ENCODE assay signal across 10 mouse cellular contexts in genomic region chr2:29464851-29465648, GRCm38 (mm10).
DNase-seq lines count a peak whose midpoint lies in the region; ATAC-seq lines count a peak whose summit lies in the region.
"Had no signal": no experiment of that assay in that cellular context is flagged by ENCODE, and none has a peak within 500 bp of the region (broad histone marks: within the 10 kb centered on the region; RNA-seq: fewer than 3 reads in every experiment).

No protein-coding gene starts in this region.

- 19% methylated on average over 9 of the region's 9 CpGs for WGBS in forebrain, embryonic 13.5 days

- no peak overlapping the region for H3K9ac ChIP-seq in forebrain, embryonic 13.5 days
- H3K9ac ChIP-seq: limb, embryonic 12.5 days had no signal

- H3K27ac ChIP-seq in forebrain, embryonic 13.5 days: peak overlapping the region; percentile 93
- H3K27ac ChIP-seq: limb, embryonic 12.5 days had no signal

- no peaks in the 10 kb centered on the region for H3K27me3 ChIP-seq in forebrain, embryonic 13.5 days
- H3K27me3 ChIP-seq: limb, embryonic 12.5 days had no signal

- H3K4me3 ChIP-seq in forebrain, embryonic 13.5 days: no peak overlapping the region
- H3K4me3 ChIP-seq: limb, embryonic 12.5 days had no signal

- no peaks in the 10 kb centered on the region for H3K36me3 ChIP-seq in forebrain, embryonic 13.5 days (ENCODE audit: poor library complexity, severe bottlenecking)
- H3K36me3 ChIP-seq: limb, embryonic 12.5 days had no signal

- H3K4me1 ChIP-seq in forebrain, embryonic 13.5 days: peaks cover 57% of the 10 kb centered on the region

- peak; percentile 79 for ATAC-seq in forebrain, embryonic 13.5 days
- no peak for ATAC-seq in megakaryocyte-erythroid progenitor cell, adult 5-6 weeks (replicated peaks; ENCODE audit: low FRiP score, low TSS enrichment, poor library complexity, severe bottlenecking)

- H3K4me2 ChIP-seq in forebrain, embryonic 13.5 days: peak overlapping the region; percentile 37; the same call in 1 of the 2 replicates
- H3K4me2 ChIP-seq: limb, embryonic 12.5 days had no signal

- no peaks in the 10 kb centered on the region for H3K9me3 ChIP-seq in forebrain, embryonic 13.5 days (replicated peaks)
- H3K9me3 ChIP-seq: limb, embryonic 12.5 days had no signal

- DNase-seq in kidney, postnatal 14 days: peak; percentile 69
- no peak for DNase-seq in kidney, adult 9 months
- peak; percentile 87 for DNase-seq in layer of hippocampus, adult 9-11 months
- peak; percentile 39 for DNase-seq in retina, embryonic 14.5 days (ENCODE audit: low spot score)
- no peak for DNase-seq in adrenal gland, postnatal 10 days
- no peak for DNase-seq in thymus, postnatal 10 days (ENCODE audit: low spot score in 2 of 2)
- DNase-seq: gastrocnemius, postnatal 36 days had no signal

Comparison
In these comparisons a context has a peak if more than half of its experiments do, and no peak if none do; other contexts are left out.
1. DNase-seq: peak in kidney, postnatal 14 days (single experiment), layer of hippocampus, adult 9-11 months (single experiment) and retina, embryonic 14.5 days (single experiment); none in kidney, adult 9 months (single experiment), adrenal gland, postnatal 10 days (single experiment) and thymus, postnatal 10 days (0 of 2).